25 mouse cellular contexts compared by ENCODE assay signal in the genomic region with DNA sequence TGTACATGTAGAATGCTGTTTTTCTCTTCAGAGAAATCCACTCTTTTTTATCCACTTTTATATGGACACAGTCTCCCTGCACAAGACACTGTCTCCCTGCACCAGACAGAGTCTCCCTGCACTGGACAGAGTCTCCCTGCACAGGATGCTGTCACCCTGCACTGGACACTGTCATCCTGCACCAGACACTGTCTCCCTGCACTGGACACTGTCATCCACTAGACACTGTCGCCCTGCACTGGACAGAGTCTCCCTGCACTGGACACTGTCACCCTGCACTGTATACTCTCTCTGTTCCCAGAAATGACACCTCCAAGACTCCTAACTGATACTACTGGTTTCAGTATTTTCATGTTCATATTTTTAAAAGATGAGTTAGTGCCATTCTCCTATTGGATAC.
"Had no signal": no experiment of that assay in that cellular context is flagged by ENCODE, and none has a peak within 500 bp of the region (broad histone marks: within the 10 kb centered on the region; RNA-seq: fewer than 3 reads in every experiment).

No protein-coding gene starts in this region.

- H3K27ac ChIP-seq: gastrocnemius, adult 2 months; heart, embryonic 10.5 days; hindbrain, embryonic 10.5 days; hindbrain, embryonic 12.5 days; hindbrain, embryonic 14.5 days; intestine, embryonic 15.5 days; layer of hippocampus, adult 2 months; left cerebral cortex, adult 2 months; limb, embryonic 10.5 days; limb, embryonic 12.5 days had no signal

- ATAC-seq: forebrain, embryonic 16.5 days; hindbrain, embryonic 16.5 days; inflammation-experienced regulatory T-cells, adult 6 months; intestine, embryonic 15.5 days; intestine, postnatal 0 days had no signal

- H3K36me3 ChIP-seq: heart, embryonic 10.5 days; hindbrain, embryonic 10.5 days; hindbrain, embryonic 12.5 days; intestine, embryonic 15.5 days; limb, embryonic 10.5 days; limb, embryonic 12.5 days had no signal

- H3K4me1 ChIP-seq: hindbrain, embryonic 10.5 days; hindbrain, embryonic 12.5 days; intestine, embryonic 15.5 days; limb, embryonic 10.5 days; limb, embryonic 12.5 days had no signal

- H3K27me3 ChIP-seq: hindbrain, embryonic 12.5 days; intestine, embryonic 15.5 days; limb, embryonic 12.5 days had no signal

- H3K4me3 ChIP-seq: gastrocnemius, adult 2 months; heart, embryonic 10.5 days; hindbrain, embryonic 10.5 days; hindbrain, embryonic 12.5 days; intestine, embryonic 15.5 days; layer of hippocampus, adult 2 months; left cerebral cortex, adult 2 months; limb, embryonic 10.5 days; limb, embryonic 12.5 days had no signal

- H3K9ac ChIP-seq: hindbrain, embryonic 12.5 days; hindbrain, embryonic 14.5 days; intestine, embryonic 15.5 days; limb, embryonic 12.5 days had no signal

- DNase-seq: gastrocnemius, adult 2 months; gastrocnemius, postnatal 10 days; gastrocnemius, postnatal 25 days; heart, adult 18-20 months; heart, postnatal 10 days; heart, postnatal 4 days; kidney, adult 18-20 months; kidney, adult 8-10 months; kidney, postnatal 10 days; kidney, postnatal 25 days; kidney, postnatal 4 days; liver had no signal

- H3K9me3 ChIP-seq: heart, embryonic 10.5 days; hindbrain, embryonic 10.5 days; hindbrain, embryonic 12.5 days; intestine, embryonic 15.5 days; limb, embryonic 10.5 days; limb, embryonic 12.5 days had no signal

- H3K4me2 ChIP-seq: hindbrain, embryonic 12.5 days; hindbrain, embryonic 14.5 days; intestine, embryonic 15.5 days; limb, embryonic 12.5 days had no signal
